Mouse (Mus musculus) heart, embryonic 14.5 days (tissue): ENCODE results near the gene Pkd2. TPM values are rescaled to one million over a fixed set of nuclear protein-coding genes. Genes with fewer than 3 reads are reported as not detected.

Source experiments
- ATAC-seq: fragments of 200-750 bp; cut with Nextera tagmentation; 2 replicates; pipeline ENCODE4 v1.8.0; 2017; ENCODE audit warnings: low read depth, moderate TSS enrichment; ENCODE audit not compliant: insufficient number of reproducible peaks, insufficient read depth, low FRiP score
- H3K27ac ChIP-seq, 2 experiments: fragments of 200-500 bp in 1 of 2; fragments of 300-500 bp in 1 of 2; sonication (generic) in 1 of 2; replicated peaks in 1 of 2; 2 replicates each; pipeline ENCODE4 v1.5.1; 2012 to 2014; ENCODE audit warnings: low read depth in 2 of 2, low read length in 2 of 2, control low read depth in 1 of 2, mild to moderate bottlenecking in 1 of 2, mixed read lengths in 1 of 2; ENCODE audit not compliant: control insufficient read depth in 1 of 2, insufficient read depth in 1 of 2
- H3K27me3 ChIP-seq: fragments of 300-500 bp; sonication (generic); 2 replicates; pipeline ENCODE4 v1.6.1; 2014; ENCODE audit warnings: mild to moderate bottlenecking, low read length, control low read depth; ENCODE audit not compliant: control insufficient read depth, insufficient read depth
- H3K36me3 ChIP-seq: fragments of 300-500 bp; sonication (generic); 2 replicates; pipeline ENCODE4 v1.6.1; 2014; ENCODE audit warnings: mild to moderate bottlenecking, control low read depth, low read length, mixed read lengths; ENCODE audit not compliant: control insufficient read depth, insufficient read depth
- H3K4me1 ChIP-seq, 2 experiments: fragments of 200-500 bp in 1 of 2; fragments of 300-500 bp in 1 of 2; sonication (generic) in 1 of 2; 2 replicates each; pipeline ENCODE4 v1.6.1; 2012 to 2014; ENCODE audit warnings: low read length in 2 of 2, control low read depth in 1 of 2, mixed read lengths in 1 of 2; ENCODE audit not compliant: control insufficient read depth in 2 of 2, insufficient read depth in 2 of 2
- H3K4me2 ChIP-seq: fragments of 300-500 bp; sonication (generic); 2 replicates; pipeline ENCODE4 v1.6.1; 2014; ENCODE audit warnings: mild to moderate bottlenecking, low read length
- H3K4me3 ChIP-seq, 2 experiments: fragments of 200-500 bp in 1 of 2; fragments of 300-500 bp in 1 of 2; sonication (generic) in 1 of 2; 2 replicates each; pipeline ENCODE4 v1.5.1; 2012 to 2014; ENCODE audit warnings: low read length in 2 of 2, mild to moderate bottlenecking in 2 of 2, control low read depth in 1 of 2, low read depth in 1 of 2, moderate library complexity in 1 of 2; ENCODE audit not compliant: control insufficient read depth in 1 of 2, insufficient read depth in 1 of 2
- H3K9ac ChIP-seq: fragments of 300-500 bp; sonication (generic); 2 replicates; pipeline ENCODE4 v1.6.1; 2014; ENCODE audit warnings: mild to moderate bottlenecking, low read length
- H3K9me3 ChIP-seq: fragments of 300-500 bp; sonication (generic); 2 replicates; pipeline ENCODE4 v1.6.1; 2016; ENCODE audit warnings: low read length, control low read depth; ENCODE audit not compliant: control insufficient read depth
- WGBS: fragments of 180-500 bp; shearing (Covaris S2); extraction: QIAGEN DNeasy Blood & Tissue Kit; methylation state at CpG from one replicate; pipeline ENCODE4 v1.1.7; 2014; 5-methylcytosine and 5-hydroxymethylcytosine counted together
- polyA plus RNA-seq: library from polyadenylated mRNA; unstranded; fragments of >200 nt; fragmentation: Nextera tagmentation; extraction: Ambion mirVana; gene quantifications from 2 replicates; pipeline ENCODE4 v1.2.1, GENCODE M21; 2014

Pkd2 gene
- polyA plus RNA-seq, 1 experiment from 2014 or later: 15.3 TPM

DNA sequence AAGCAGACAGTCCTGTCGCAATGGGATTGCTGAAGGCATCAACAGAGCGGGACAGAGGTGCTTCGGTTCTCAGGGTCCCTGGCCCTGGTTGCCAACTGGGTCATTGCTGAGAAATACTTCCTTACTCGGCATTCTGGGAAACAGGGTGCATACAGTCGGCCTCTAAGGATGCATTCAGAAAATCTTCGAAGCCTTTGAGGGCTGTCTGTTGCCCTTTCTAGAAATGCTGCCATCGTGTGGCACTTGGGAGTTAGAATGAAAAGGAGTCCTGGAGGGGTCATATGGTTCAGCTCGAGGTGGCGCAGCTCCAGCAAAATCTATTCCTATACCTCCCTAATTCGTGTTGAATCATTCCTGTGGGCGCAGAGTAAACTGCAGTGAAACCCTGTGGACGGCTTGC lies 26.4 kb upstream of the Pkd2 start:
- no peaks in the 10 kb centered on the region for H3K27me3 ChIP-seq
- whole genome bisulfite sequencing: 35% methylated on average over 12 of the region's 12 CpGs
- peak overlapping the region; percentile 44; the same call in 1 of the 2 replicates for H3K4me2 ChIP-seq
- peak overlapping the region; percentile 2 to 7; a peak in 1 of 4 replicates for H3K4me3 ChIP-seq
- no peaks in the 10 kb centered on the region for H3K36me3 ChIP-seq
- H3K27ac ChIP-seq: no peak overlapping the region
- peaks cover 4 to 5% of the 10 kb centered on the region in 2 experiments; a peak in 2 of 4 replicates for H3K4me1 ChIP-seq
- H3K9ac ChIP-seq: 0 out of 2 replicates have a peak overlapping the region, but pooled peaks have one; percentile 25
- ATAC-seq: no peak
- H3K9me3 ChIP-seq: no peaks in the 10 kb centered on the region

DNA sequence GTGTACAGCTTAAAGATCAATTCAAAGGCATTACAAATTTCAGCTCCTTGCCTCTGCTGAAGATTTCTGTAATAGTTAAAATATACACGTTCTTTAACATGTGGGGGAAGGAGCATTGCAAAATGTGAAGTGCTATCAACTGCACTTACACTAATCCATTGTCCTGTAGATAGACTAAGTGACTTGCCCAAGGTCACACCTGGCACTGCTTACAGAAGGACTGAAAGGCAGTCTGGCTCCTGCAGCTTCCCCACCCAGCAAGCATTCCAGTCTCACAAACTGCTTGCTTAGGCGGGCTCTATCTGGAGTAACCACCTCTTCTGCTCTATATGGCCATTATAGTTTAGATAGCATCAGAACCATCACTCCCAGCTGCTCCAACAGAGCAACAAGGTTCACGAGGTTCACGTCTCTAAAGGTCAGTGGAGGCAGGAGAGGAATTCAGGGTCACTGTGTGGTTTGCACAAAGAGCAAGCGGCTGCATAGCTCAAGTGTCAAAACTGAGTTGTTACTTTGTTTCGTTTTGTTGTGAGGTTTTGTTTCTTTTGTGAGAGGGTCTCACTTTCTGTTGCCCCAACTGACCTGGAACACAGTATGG lies 25.2 kb upstream of the Pkd2 start:
- Histone ChIP-seq H3K27me3 (no peaks in the 10 kb centered on the region), H3K27ac (no peak overlapping the region), H3K9ac (no peak overlapping the region), H3K9me3 (no peaks in the 10 kb centered on the region), H3K4me3 (no peak overlapping the region), H3K4me2 (no peak overlapping the region), H3K36me3 (no peaks in the 10 kb centered on the region), H3K4me1 (peaks cover 4 to 5% of the 10 kb centered on the region in 2 experiments; a peak in 2 of 4 replicates)
- no peak for ATAC-seq
- WGBS: 40% methylated on average over 6 of the region's 6 CpGs

DNA sequence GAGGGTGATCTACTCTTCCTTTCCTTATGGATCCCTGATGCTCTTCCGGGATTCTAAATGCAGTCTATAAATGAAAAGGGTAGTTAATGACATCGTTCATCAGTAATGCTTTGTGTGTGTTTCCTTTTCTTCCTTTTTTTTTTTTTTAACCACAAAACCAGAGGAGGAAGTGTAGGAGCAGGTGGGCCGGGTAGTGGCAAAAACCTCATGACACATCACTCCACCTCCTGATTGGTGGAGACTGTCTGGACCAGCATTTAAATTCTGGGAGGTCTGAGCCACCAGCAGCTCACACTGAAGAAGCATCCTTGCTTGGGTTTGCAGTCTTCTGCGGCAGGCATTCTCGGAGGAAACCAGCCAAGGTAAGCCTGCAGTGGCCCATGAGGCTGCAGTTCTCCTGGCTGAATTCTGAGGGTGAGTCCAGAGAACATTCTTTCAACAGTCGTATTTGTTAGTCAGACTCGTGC lies 24.4 kb upstream of the Pkd2 start, which contains the start of gene Spp1:
TSS of gene Spp1 (plus strand) at position 284 of the 467 bp plus-strand sequence.
- Histone ChIP-seq H3K27ac (no peak within 1 kb of the TSS), H3K9me3 (no peaks in the 10 kb centered on the region), H3K27me3 (no peaks in the 10 kb centered on the region), H3K4me3 (no peak within 1 kb of the TSS), H3K4me2 (no peak within 1 kb of the TSS), H3K36me3 (no peaks in the 10 kb centered on the region), H3K4me1 (peaks cover 4 to 5% of the 10 kb centered on the region in 2 experiments; a peak in 2 of 4 replicates), H3K9ac (no peak within 1 kb of the TSS)
- no peak for ATAC-seq
- 64% methylated on average over 7 of the region's 7 CpGs for WGBS

DNA sequence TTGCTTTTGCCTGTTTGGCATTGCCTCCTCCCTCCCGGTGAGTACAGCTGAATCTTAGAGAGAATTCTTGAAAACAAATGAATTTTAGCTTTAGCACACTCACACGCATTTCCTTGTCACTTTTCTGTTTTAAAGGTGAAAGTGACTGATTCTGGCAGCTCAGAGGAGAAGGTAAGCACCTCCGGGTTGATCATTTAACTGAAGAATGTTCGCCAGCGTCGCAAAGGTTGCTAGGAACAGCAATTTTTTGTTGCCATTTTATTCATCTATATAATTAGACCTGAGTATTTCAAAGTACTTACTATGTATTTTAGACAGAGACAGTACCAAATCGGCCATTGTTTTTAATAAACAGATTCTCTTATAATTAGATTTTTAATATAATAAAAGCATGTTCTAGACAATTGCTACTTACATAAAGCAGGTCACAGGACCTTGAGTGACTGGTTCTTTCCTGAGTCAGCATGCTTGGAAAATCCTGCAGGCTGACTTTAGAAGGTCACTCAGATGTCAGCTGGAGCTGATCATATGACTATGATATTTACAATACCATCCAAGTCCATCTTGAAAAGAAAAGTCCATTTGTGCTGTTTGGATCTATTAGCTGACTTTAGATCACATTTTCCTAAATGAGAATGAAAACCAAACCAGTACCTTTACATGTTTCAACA lies 22.7 kb upstream of the Pkd2 start:
- no peak for ATAC-seq
- Histone ChIP-seq H3K4me1 (peaks cover 4 to 5% of the 10 kb centered on the region in 2 experiments; a peak in 2 of 4 replicates), H3K27me3 (no peaks in the 10 kb centered on the region), H3K4me2 (no peak overlapping the region), H3K4me3 (no peak overlapping the region), H3K9me3 (no peaks in the 10 kb centered on the region), H3K27ac (no peak overlapping the region), H3K36me3 (no peaks in the 10 kb centered on the region), H3K9ac (no peak overlapping the region)
- 86% methylated on average over 7 of the region's 7 CpGs for WGBS

DNA sequence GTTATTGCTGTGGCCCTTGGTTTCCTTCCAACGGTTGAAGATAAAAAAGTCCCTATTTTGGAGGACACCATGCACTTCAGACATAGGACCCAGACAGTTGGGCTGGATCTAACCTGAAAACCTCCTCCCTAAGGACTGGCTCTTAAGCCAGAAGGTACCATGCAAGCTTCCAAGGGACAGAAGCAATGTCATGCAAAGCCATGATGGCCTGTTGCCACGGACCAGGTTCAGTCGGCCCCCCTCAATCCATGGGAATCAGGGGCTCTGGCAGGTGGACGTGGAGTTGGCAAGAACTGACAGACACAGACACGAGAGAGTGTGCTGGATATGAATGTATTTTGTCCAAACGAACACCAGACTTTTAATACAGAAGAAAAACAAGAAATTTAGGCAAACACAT lies 16.9 kb upstream of the Pkd2 start:
- H3K9me3 ChIP-seq: no peaks in the 10 kb centered on the region
- H3K9ac ChIP-seq: no peak overlapping the region
- ATAC-seq: no peak
- no peaks in the 10 kb centered on the region for H3K27me3 ChIP-seq
- H3K4me2 ChIP-seq: no peak overlapping the region
- H3K36me3 ChIP-seq: no peaks in the 10 kb centered on the region
- H3K27ac ChIP-seq: no peak overlapping the region
- WGBS: 66% methylated on average over 6 of the region's 6 CpGs
- peaks cover 0 to 3% of the 10 kb centered on the region in 2 experiments; a peak in 2 of 4 replicates for H3K4me1 ChIP-seq
- H3K4me3 ChIP-seq: no peak overlapping the region

DNA sequence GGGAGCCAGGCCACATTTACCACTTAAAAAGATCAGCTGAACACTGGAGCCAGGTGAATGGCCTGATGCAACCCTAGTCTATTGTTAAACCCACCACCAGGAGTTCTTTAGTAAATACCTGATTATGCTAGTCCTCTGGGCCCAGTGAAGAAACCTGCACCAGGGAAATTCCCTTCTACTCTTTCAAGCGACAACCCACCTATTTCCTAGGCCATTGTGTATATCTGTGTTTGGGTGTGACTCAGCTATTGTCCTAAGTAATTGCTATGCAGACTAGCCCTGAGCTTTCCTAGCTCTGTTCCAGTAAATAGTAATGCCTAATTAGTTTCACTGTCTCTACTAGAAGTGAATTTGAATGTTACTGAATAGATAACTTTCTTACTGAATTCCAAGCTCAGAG lies 16.4 kb upstream of the Pkd2 start:
- Histone ChIP-seq H3K36me3 (no peaks in the 10 kb centered on the region), H3K9me3 (no peaks in the 10 kb centered on the region), H3K27ac (no peak overlapping the region), H3K4me1 (peaks cover 0 to 3% of the 10 kb centered on the region in 2 experiments; a peak in 2 of 4 replicates), H3K4me3 (no peak overlapping the region), H3K27me3 (no peaks in the 10 kb centered on the region), H3K9ac (no peak overlapping the region), H3K4me2 (no peak overlapping the region)
- 78% methylated on average over 1 of the region's 1 CpGs for WGBS
- ATAC-seq: no peak

DNA sequence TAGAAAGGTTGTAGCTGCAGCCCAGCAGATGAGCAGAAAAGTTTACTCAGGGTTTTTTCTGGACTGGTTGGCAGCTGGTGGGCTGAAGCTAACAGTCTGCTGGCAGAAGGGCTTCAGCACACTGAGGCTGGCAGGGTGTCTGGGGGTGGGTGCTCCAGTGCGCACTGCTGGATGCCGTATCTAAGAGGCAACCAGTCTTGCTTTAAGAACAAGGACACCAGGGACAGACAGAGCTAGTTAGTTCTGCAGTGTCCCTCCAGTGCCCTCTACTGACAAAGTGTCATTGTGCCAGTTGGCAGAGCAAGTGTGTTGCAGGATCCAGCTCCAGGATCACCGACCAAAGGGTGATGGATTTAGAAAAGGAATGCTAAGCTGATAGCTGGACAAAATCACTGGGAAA lies 13.1 kb upstream of the Pkd2 start:
- H3K4me1 ChIP-seq: peaks cover 0 to 3% of the 10 kb centered on the region in 2 experiments; a peak in 2 of 4 replicates
- no peaks in the 10 kb centered on the region for H3K9me3 ChIP-seq
- H3K27ac ChIP-seq: no peak overlapping the region
- H3K4me2 ChIP-seq: no peak overlapping the region
- WGBS: 5% methylated on average over 3 of the region's 3 CpGs
- no peak for ATAC-seq
- H3K9ac ChIP-seq: peak overlapping the region; percentile 8; the same call in 1 of the 2 replicates
- no peak overlapping the region for H3K4me3 ChIP-seq
- H3K27me3 ChIP-seq: no peaks in the 10 kb centered on the region
- no peaks in the 10 kb centered on the region for H3K36me3 ChIP-seq
